Mouse (Mus musculus) heart, embryonic 10.5 days (tissue): ENCODE measurements at regions not wholly inside any gene's neighbourhood (a gene's known extent, or its start where the extent isn't known, plus 50 kb on each side); places are given as distances from the start of the nearest gene placed in this dataset.

ENCODE experiments used
- DNase-seq: peaks from one replicate; pipeline ENCODE4 v3.0.0-alpha.2; 2017; ENCODE audit warnings: low spot score
- H3K27ac ChIP-seq: fragments of 300-500 bp; sonication (generic); 2 replicates; pipeline ENCODE4 v1.5.1; 2016; ENCODE audit warnings: mild to moderate bottlenecking
- H3K27me3 ChIP-seq: fragments of 300-500 bp; sonication (generic); 2 replicates; pipeline ENCODE4 v1.6.1; 2016; ENCODE audit warnings: mild to moderate bottlenecking; ENCODE audit not compliant: poor library complexity, insufficient read depth, severe bottlenecking
- H3K36me3 ChIP-seq: fragments of 300-500 bp; sonication (generic); 2 replicates; pipeline ENCODE4 v1.6.1; 2016; ENCODE audit warnings: mild to moderate bottlenecking, moderate library complexity
- H3K4me1 ChIP-seq: fragments of 300-500 bp; sonication (generic); 2 replicates; pipeline ENCODE4 v1.6.1; 2016; ENCODE audit warnings: mild to moderate bottlenecking
- H3K4me3 ChIP-seq: fragments of 300-500 bp; sonication (generic); 2 replicates; pipeline ENCODE4 v1.5.1; 2016; ENCODE audit warnings: mild to moderate bottlenecking, moderate library complexity
- H3K9me3 ChIP-seq: fragments of 300-500 bp; sonication (generic); 2 replicates; pipeline ENCODE4 v1.6.1; 2016; ENCODE audit warnings: mild to moderate bottlenecking, moderate library complexity
- WGBS: fragments of 180-500 bp; shearing (Covaris S2); methylation state at CpG from one replicate; pipeline ENCODE4 v1.1.7; 2016; 5-methylcytosine and 5-hydroxymethylcytosine counted together

- H3K27ac ChIP-seq = peak overlapping the region; percentile 97
- no peak for DNase-seq
- H3K4me3 ChIP-seq = peak overlapping the region; percentile 41
- H3K9me3 ChIP-seq = no peaks in the 10 kb centered on the region
- 48% methylated on average over 18 of the region's 18 CpGs for WGBS
- H3K27me3 ChIP-seq = no peaks in the 10 kb centered on the region
- no peaks in the 10 kb centered on the region for H3K36me3 ChIP-seq
- H3K4me1 ChIP-seq = peaks cover 91% of the 10 kb centered on the region
Observed at GRCm38 (mm10) chr8:126665581-126666241, 71.9 kb upstream of the Irf2bp2 start.

DNA sequence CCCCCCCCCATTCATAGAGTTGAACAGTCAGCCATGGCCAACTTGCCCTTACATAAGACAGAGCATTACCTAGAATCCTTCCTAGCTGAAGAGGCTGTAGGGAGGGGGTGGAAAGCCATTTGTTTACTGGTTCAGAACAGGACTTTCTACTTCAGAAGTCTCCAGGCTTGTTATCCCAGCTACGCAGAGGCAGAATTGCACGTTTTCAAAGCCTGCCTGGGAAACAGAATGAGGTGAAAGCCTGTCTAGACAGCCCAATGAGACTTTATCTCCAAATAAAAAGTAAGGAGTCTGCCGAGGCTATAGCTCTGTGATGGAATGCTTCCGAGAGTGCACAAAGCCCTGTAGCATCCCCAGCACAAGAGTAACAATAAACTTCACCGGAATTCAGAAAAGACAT, 71.1 kb upstream of the Irf2bp2 start:
- H3K27ac ChIP-seq = peak overlapping the region; percentile 97

DNA sequence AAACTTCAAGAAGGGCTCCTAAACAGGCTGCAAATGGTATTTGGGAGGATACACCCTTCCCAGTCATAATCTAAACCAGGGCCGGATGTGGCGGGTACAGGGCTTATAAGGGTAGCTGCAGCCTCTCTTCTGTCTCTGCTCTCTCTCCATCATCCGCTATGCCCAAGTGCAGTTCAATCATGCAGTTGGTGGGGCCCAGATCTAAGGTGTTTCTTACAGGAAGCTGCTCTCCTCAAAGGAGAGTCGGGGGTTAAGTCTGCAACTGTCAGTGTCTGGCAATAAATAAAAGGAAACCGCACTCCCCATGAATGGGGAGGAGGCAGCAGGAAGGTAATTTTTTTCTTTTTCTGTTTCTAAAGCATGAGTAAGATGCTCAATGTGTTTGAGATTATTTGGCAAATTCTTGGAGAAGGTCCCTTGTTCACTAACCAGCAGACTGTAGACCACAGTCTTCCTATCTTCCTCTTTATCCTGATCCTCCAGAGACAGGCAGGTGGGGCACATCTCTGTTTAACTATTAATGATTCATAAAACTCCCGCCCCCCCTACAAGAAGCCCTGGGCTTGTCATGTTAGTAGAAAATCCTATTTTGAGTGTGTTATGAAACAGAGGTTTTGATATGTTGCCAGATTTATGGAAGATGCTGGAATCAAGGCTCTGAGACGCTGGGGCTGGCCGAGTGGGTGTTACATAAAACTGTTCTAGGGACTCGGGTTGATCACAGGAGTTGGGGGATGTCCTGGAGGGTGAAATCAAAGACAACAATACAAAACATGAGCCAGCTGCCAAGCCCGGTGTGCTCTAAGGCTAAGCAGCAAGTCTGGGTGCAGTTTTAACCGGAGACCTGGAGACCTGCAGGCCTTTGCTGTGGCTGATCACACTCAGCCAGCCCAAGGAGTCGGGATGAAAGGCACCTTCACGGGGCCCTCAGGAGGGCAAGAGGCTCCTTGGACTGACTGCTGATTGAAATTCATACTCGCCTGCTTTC, 69.3 kb upstream of the Irf2bp2 start:
- H3K4me3 ChIP-seq = no peak overlapping the region
- no peak for DNase-seq
- no peaks in the 10 kb centered on the region for H3K27me3 ChIP-seq
- H3K36me3 ChIP-seq = no peaks in the 10 kb centered on the region
- H3K27ac ChIP-seq = peak overlapping the region; percentile 97
- H3K4me1 ChIP-seq = peaks cover 85% of the 10 kb centered on the region
- WGBS = 55% methylated on average over 14 of the region's 14 CpGs
- H3K9me3 ChIP-seq = no peaks in the 10 kb centered on the region

More for the DNA sequence above, 71.1 kb upstream of the Irf2bp2 start:
- DNase-seq = no peak
- H3K4me1 ChIP-seq = peaks cover 97% of the 10 kb centered on the region
- H3K9me3 ChIP-seq = no peaks in the 10 kb centered on the region
- no peaks in the 10 kb centered on the region for H3K27me3 ChIP-seq
- no peak overlapping the region for H3K4me3 ChIP-seq
- 71% methylated on average over 5 of the region's 5 CpGs for WGBS
- no peaks in the 10 kb centered on the region for H3K36me3 ChIP-seq

- Histone ChIP-seq H3K36me3 (no peaks in the 10 kb centered on the region), H3K27me3 (no peaks in the 10 kb centered on the region), H3K4me3 (no peak overlapping the region), H3K27ac (peak overlapping the region; percentile 97), H3K9me3 (no peaks in the 10 kb centered on the region), H3K4me1 (peaks cover 78% of the 10 kb centered on the region)
- 58% methylated on average over 5 of the region's 5 CpGs for WGBS
- no peak for DNase-seq
Observed at GRCm38 (mm10) chr8:126662151-126662550, 68.4 kb upstream of the Irf2bp2 start.

DNA sequence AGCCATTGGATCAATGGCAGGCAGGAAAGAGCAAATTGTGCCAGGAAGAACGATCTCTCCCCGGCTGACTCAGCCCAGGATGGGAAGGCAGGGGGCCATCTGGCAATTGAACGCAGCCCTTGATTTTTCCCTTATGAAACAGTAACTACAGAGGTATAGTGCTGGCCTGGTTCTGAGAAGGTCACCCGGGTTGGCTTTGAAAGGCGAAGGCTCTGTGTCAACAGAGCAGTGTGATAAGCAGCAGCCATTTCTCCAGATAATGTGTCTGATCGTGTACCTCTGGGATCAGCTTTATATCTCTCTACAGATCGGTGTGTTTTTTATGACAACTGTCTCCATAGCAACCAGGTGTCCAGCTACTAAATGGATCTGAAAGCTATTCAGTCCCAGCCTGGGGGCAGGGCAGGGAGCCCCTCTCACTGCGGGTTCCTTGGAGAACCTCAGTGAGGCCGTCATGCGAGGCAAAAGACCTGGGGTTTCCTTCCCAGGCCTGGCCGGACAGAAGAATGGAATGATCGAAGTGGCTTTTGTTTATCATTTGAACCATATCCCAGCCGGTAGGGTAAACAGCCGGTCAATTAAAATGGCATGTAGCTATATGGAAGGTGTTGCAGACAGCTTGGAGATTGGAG, 67.8 kb upstream of the Irf2bp2 start:
- Histone ChIP-seq H3K4me1 (peaks cover 73% of the 10 kb centered on the region), H3K4me3 (peak overlapping the region; percentile 42; the same call in 1 of the 2 replicates), H3K9me3 (no peaks in the 10 kb centered on the region), H3K27me3 (no peaks in the 10 kb centered on the region), H3K36me3 (no peaks in the 10 kb centered on the region), H3K27ac (peak overlapping the region; percentile 97)
- WGBS = 48% methylated on average over 14 of the region's 14 CpGs
- no peak for DNase-seq

GRCm38 (mm10) chr8:126660658-126661316, 67.0 kb upstream of the Irf2bp2 start:
- H3K36me3 ChIP-seq = no peaks in the 10 kb centered on the region
- DNase-seq = no peak
- H3K4me1 ChIP-seq = peaks cover 64% of the 10 kb centered on the region
- H3K9me3 ChIP-seq = no peaks in the 10 kb centered on the region
- peak overlapping the region; percentile 97 for H3K27ac ChIP-seq
- WGBS = 9% methylated on average over 9 of the region's 12 CpGs
- H3K4me3 ChIP-seq = peak overlapping the region; percentile 42
- H3K27me3 ChIP-seq = no peaks in the 10 kb centered on the region

DNA sequence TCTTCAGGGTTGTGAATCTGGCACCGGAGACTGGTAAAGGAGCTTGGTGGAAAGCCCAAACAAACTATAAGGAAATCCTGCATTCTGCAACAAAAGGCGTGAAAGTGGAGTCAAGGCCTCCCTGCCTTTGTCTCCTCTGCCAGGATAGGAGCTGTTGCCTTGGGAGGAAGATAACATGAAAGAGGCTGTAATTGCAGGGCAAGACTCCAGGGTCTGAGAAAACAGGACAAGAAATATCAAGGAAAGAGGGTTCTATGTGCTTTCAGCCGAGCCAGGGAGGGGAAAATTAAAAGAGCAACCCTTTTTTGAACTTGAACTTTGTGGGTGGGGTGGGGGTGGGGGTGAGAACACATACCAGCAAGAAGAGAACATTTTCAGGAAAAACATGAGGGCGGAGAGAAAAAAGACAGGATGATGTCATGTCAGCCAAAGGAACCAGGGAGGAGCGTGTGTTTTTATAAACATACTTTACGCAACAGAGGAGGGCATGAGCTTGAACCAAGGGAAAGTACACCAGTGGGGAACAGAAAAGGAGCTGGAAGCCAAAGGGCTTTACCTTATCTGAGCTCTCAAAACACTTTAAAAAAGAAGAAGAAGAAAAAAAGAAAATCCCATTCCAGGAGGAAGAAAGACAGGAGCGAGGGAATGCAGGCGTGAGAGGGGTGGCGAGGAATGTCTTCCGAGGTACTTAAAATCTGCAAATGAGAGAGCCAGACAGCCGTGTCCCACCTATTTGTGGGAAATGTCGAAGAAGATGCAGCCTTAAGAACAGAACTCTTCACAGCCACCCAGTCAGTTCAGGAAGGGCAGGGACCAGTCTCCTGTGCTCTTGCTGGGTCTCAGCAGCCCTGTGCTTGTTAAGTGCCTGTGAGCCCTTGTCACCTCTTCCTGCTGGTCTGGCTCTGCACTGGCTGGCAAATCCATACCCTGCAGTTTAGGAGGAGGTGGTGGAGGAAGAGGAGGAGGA, 66.2 kb upstream of the Irf2bp2 start:
- Histone ChIP-seq H3K9me3 (no peaks in the 10 kb centered on the region), H3K4me1 (peaks cover 59% of the 10 kb centered on the region), H3K36me3 (no peaks in the 10 kb centered on the region), H3K27ac (peak overlapping the region; percentile 97), H3K27me3 (no peaks in the 10 kb centered on the region), H3K4me3 (peak overlapping the region; percentile 42)
- 29% methylated on average over 12 of the region's 12 CpGs for WGBS
- DNase-seq = peak; percentile 83

- H3K27me3 ChIP-seq = no peaks in the 10 kb centered on the region
- H3K4me1 ChIP-seq = peaks cover 39% of the 10 kb centered on the region
- H3K27ac ChIP-seq = 0 out of 2 replicates have a peak overlapping the region, but pooled peaks have one; percentile 18
- DNase-seq = no peak
- H3K4me3 ChIP-seq = no peak overlapping the region
- H3K9me3 ChIP-seq = no peaks in the 10 kb centered on the region
- 73% methylated on average over 6 of the region's 6 CpGs for WGBS
- no peaks in the 10 kb centered on the region for H3K36me3 ChIP-seq
Observed at GRCm38 (mm10) chr8:126657546-126657945, 63.8 kb upstream of the Irf2bp2 start.

- no peaks in the 10 kb centered on the region for H3K9me3 ChIP-seq
- H3K27ac ChIP-seq = 0 out of 2 replicates have a peak overlapping the region, but pooled peaks have one; percentile 8
- H3K4me1 ChIP-seq = peaks cover 30% of the 10 kb centered on the region
- DNase-seq = no peak
- H3K27me3 ChIP-seq = no peaks in the 10 kb centered on the region
- WGBS = 53% methylated on average over 10 of the region's 10 CpGs
- H3K4me3 ChIP-seq = no peak overlapping the region
- H3K36me3 ChIP-seq = no peaks in the 10 kb centered on the region
Observed at GRCm38 (mm10) chr8:126656554-126657260, 62.9 kb upstream of the Irf2bp2 start.

DNA sequence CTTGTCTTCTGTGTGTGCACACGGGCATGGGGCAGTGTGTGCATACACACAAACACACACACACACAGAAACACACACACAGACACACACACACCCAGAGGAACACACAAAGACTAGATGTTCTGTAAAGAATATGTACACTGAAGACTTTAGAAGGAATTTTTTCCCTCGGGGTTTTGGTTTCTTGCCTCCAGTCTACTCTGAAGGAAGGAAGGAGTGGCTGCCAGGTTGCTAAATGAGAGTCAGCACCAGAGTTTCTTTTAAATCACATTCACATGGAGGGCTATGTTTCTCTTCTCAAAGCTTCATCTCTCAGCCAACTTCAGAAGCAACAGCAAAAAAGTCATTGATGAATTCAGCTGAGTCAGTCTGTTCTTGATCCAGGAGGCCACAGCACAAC, 61.8 kb upstream of the Irf2bp2 start:
- H3K36me3 ChIP-seq = no peaks in the 10 kb centered on the region
- H3K27me3 ChIP-seq = no peaks in the 10 kb centered on the region
- no peak overlapping the region for H3K27ac ChIP-seq
- no peaks in the 10 kb centered on the region for H3K9me3 ChIP-seq
- 58% methylated on average over 2 of the region's 2 CpGs for WGBS
- DNase-seq = no peak
- H3K4me3 ChIP-seq = no peak overlapping the region
- peaks cover 19% of the 10 kb centered on the region for H3K4me1 ChIP-seq

- no peak for DNase-seq
- no peaks in the 10 kb centered on the region for H3K36me3 ChIP-seq
- peaks cover 7% of the 10 kb centered on the region for H3K4me1 ChIP-seq
- H3K4me3 ChIP-seq = no peak overlapping the region
- 84% methylated on average over 7 of the region's 7 CpGs for WGBS
- H3K27ac ChIP-seq = no peak overlapping the region
- H3K9me3 ChIP-seq = no peaks in the 10 kb centered on the region
- no peaks in the 10 kb centered on the region for H3K27me3 ChIP-seq
Observed at GRCm38 (mm10) chr8:126654353-126654752, 60.6 kb upstream of the Irf2bp2 start.
